Mouse (Mus musculus): ENCODE measurements around the gene Ube2ql1. TPM values are rescaled to one million over a fixed set of nuclear protein-coding genes. Genes with fewer than 3 reads are reported as not detected.

The Ube2ql1 gene
- 2.8 and 3.6 TPM in 2 replicates for polyA plus RNA-seq (2016; fragmentation: Nextera tagmentation; extraction: Ambion mirVana)

DNA sequence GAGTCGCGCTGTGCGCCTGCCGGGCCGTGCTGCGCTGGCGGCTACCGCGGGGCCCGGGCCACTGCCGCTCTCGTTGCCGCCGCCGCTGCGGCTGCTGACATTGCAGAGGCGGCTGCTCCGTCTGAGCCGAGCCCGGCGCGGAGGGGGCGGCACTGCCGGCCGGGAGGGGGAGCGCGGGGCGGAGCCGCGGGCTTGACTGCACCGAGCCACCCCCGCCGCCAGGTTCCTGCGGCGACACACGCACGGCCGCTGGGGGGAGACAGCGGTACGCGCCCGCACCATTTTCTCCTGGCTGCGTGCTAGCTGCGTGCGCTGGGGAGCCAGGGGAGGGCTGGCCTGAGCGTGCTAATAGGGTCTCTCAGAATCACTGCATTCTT lies at the start of gene Ube2ql1:
Ube2ql1 (minus strand) TSS at position 131 of the 377 bp plus-strand sequence.
- H3K27ac ChIP-seq: peak within 1 kb of the TSS; percentile 7; the same call in 1 of the 2 replicates
- H3K9me3 ChIP-seq: no peaks in the 10 kb centered on the region
- no peaks in the 10 kb centered on the region for H3K36me3 ChIP-seq
- H3K4me1 ChIP-seq: peaks cover 11% of the 10 kb centered on the region
- under 1% methylated on average over 42 of the region's 46 CpGs for WGBS
- H3K4me3 ChIP-seq: peak within 1 kb of the TSS; percentile 62
- peak within 1 kb of the TSS; percentile 98 for H3K4me2 ChIP-seq (replicated peaks)
- H3K27me3 ChIP-seq: peaks cover 64% of the 10 kb centered on the region
- ATAC-seq (ENCODE audit: insufficient number of reproducible peaks, insufficient read depth, low FRiP score, low TSS enrichment): peak; percentile 91
- peak within 1 kb of the TSS; percentile 59 for H3K9ac ChIP-seq

DNA sequence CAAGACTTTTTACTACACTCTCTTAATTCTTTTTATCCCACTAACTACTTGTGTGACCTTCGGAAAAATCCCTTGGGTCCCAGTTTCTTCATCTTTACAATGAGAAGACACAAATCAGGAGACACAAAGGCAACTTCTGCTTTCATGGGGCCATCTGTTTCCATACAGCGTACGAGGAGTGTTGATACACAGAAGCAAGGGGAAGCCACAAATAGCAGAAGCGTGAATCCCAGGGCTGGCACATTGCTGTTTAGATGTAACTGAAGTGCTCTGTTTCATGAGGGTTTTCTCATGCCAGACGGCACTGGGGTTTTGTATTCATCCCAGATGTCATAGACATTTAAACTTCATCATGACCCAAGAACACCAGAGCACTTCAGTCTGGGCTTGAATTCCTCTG lies 49.0 kb upstream of the Ube2ql1 start:
- WGBS: 73% methylated on average over 5 of the region's 5 CpGs
- H3K36me3 ChIP-seq: no peaks in the 10 kb centered on the region
- no peaks in the 10 kb centered on the region for H3K27me3 ChIP-seq
- no peak overlapping the region for H3K9ac ChIP-seq
- H3K4me2 ChIP-seq (replicated peaks): no peak overlapping the region
- H3K4me1 ChIP-seq: no peaks in the 10 kb centered on the region
- H3K27ac ChIP-seq: no peak overlapping the region
- no peak overlapping the region for H3K4me3 ChIP-seq
- H3K9me3 ChIP-seq: no peaks in the 10 kb centered on the region
- no peak for ATAC-seq (ENCODE audit: insufficient number of reproducible peaks, insufficient read depth, low FRiP score, low TSS enrichment)

DNA sequence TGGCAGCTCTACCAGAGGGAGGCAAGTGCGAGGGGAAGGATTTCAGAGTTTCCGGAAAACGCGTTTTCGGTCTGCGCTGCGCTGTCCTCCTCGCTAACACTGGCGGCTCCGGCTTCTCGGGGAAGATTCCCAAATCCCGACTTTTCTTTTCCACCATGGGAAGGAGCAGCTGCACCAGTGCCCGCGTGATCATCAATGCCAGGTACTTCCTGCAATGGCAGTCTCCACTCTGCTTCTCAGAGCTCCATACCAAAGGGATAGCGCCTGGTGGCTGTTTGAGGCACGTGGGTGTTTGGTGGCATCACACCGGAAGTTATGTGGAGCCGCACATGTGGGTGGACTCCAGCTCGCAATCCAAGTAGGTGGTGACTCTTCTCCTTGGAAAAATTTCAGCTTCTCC lies 38.5 kb upstream of the Ube2ql1 start:
- no peak for ATAC-seq (ENCODE audit: insufficient number of reproducible peaks, insufficient read depth, low FRiP score, low TSS enrichment)
- H3K4me3 ChIP-seq: no peak overlapping the region
- H3K9ac ChIP-seq: no peak overlapping the region
- no peak overlapping the region for H3K4me2 ChIP-seq (replicated peaks)
- H3K4me1 ChIP-seq: no peaks in the 10 kb centered on the region
- no peaks in the 10 kb centered on the region for H3K9me3 ChIP-seq
- no peaks in the 10 kb centered on the region for H3K36me3 ChIP-seq
- WGBS: 87% methylated on average over 19 of the region's 19 CpGs
- H3K27me3 ChIP-seq: no peaks in the 10 kb centered on the region
- no peak overlapping the region for H3K27ac ChIP-seq

DNA sequence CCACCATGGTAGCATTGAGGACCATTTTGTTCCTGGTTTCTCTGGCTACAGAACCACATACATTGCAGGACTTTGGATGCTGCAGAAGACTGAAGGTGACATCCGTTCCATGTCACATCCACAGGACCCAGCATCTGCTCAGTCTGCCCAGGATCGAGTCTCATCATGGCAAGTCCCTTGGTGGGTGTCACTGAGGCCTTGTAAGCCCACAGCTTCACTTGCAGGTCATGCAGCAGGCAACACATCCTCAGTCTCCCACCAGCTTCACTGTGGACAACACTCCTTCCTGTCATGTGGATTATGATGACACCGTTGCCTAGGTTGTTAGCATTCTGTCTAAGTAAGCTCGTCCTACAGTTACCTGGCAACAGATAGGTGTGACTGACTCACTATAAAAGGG lies 32.7 kb upstream of the Ube2ql1 start:
- Histone ChIP-seq H3K4me1 (no peaks in the 10 kb centered on the region), H3K9ac (no peak overlapping the region), H3K36me3 (no peaks in the 10 kb centered on the region), H3K9me3 (no peaks in the 10 kb centered on the region), H3K27ac (no peak overlapping the region), H3K27me3 (no peaks in the 10 kb centered on the region), H3K4me3 (no peak overlapping the region), H3K4me2 (replicated peaks) (no peak overlapping the region)
- 87% methylated on average over 4 of the region's 4 CpGs for WGBS
- ATAC-seq (ENCODE audit: insufficient number of reproducible peaks, insufficient read depth, low FRiP score, low TSS enrichment): no peak

DNA sequence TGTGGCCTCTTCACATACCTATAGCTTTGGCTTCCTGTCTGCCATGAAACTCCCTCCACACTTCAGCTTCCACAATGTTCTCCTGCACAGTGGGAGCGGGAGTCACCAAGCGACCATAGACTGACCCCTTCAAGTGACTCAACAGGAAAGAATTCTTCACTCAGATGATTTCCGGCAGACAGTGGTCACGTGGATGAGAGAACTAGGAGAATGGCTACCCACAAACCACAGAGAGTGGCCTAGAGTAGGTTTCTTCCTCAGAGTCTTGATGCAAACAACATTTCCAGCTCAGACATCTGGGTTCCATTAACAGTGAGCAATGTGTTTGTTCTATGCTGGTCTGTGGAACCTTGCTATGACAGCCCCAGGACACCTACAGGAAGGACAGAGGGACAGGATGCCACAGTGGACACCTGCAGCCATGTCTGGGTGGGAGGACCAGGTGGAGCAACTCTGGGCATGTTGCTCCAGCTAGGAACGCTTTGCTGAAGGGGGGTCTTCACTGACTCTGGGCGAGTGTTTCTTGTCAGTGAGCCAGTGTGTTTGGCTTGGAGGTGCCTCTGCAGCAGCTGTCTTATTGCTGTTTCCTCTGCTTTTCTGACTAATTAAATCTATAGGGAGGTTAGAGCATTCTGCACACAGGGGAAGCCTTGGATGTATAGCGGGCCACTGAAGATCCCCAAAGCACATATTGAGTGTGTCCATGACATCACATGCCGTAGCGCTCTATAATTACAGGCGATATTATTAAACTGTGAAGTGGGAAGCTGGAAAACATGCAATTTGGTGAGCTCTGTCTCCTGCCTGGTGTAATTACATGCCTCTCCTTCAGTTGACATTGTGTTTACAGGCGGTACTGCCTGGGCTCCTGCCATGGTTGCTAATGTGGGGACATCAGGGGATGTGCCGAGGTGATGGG lies 31.1 kb upstream of the Ube2ql1 start:
- no peaks in the 10 kb centered on the region for H3K9me3 ChIP-seq
- no peaks in the 10 kb centered on the region for H3K27me3 ChIP-seq
- H3K9ac ChIP-seq: no peak overlapping the region
- peak; percentile 22; the same call in 1 of the 2 replicates for ATAC-seq (ENCODE audit: insufficient number of reproducible peaks, insufficient read depth, low FRiP score, low TSS enrichment)
- H3K27ac ChIP-seq: no peak overlapping the region
- H3K36me3 ChIP-seq: no peaks in the 10 kb centered on the region
- 78% methylated on average over 12 of the region's 12 CpGs for whole genome bisulfite sequencing
- H3K4me2 ChIP-seq (replicated peaks): no peak overlapping the region
- H3K4me3 ChIP-seq: no peak overlapping the region
- no peaks in the 10 kb centered on the region for H3K4me1 ChIP-seq

DNA sequence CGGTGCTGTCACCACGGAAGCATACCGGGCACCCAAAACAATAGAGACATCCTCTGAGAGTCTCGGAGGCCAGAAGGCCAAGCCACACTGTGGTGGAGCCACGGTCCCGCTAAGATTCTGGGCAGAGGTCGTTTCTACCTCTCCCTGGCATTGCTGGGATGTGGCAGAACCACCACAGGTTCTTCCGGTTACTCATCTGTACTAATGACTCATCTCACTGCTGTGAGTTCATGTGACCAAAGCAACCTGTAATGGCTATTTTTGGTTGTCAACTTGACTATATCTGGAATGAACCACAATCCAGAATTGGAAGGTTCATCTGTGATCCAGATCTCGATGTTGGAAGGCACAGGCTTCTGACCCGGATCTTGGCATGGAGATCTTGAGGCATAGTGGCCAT lies 28.5 kb upstream of the Ube2ql1 start:
- Histone ChIP-seq H3K4me3 (no peak overlapping the region), H3K4me1 (no peaks in the 10 kb centered on the region), H3K9ac (no peak overlapping the region), H3K4me2 (replicated peaks) (no peak overlapping the region), H3K27ac (no peak overlapping the region), H3K27me3 (no peaks in the 10 kb centered on the region), H3K9me3 (no peaks in the 10 kb centered on the region), H3K36me3 (no peaks in the 10 kb centered on the region)
- WGBS: 88% methylated on average over 10 of the region's 10 CpGs
- no peak for ATAC-seq (ENCODE audit: insufficient number of reproducible peaks, insufficient read depth, low FRiP score, low TSS enrichment)

DNA sequence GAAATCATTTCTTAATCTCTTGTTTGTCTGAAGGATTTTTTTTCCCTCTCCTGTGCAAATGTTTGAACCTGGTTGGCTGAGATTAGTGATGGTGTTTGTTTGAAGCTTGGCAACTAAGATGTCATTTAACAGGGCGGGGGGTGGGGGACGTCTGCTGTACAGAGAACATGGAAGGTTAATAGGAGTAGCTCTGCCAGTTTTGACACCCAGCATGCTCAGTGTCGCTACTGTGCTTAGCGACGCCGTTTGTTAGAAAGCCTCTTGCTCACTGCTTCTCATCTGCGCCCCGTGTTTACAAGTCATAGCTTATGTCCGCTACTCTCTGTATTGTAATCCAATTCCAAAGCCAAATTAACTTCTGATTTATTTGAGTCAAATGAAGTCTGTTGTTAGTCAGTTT lies 25.0 kb upstream of the Ube2ql1 start:
- Histone ChIP-seq H3K9me3 (no peaks in the 10 kb centered on the region), H3K27me3 (no peaks in the 10 kb centered on the region), H3K4me1 (no peaks in the 10 kb centered on the region), H3K36me3 (no peaks in the 10 kb centered on the region), H3K4me2 (replicated peaks) (no peak overlapping the region), H3K27ac (no peak overlapping the region), H3K4me3 (no peak overlapping the region), H3K9ac (no peak overlapping the region)
- 86% methylated on average over 9 of the region's 9 CpGs for WGBS
- no peak for ATAC-seq (ENCODE audit: insufficient number of reproducible peaks, insufficient read depth, low FRiP score, low TSS enrichment)

DNA sequence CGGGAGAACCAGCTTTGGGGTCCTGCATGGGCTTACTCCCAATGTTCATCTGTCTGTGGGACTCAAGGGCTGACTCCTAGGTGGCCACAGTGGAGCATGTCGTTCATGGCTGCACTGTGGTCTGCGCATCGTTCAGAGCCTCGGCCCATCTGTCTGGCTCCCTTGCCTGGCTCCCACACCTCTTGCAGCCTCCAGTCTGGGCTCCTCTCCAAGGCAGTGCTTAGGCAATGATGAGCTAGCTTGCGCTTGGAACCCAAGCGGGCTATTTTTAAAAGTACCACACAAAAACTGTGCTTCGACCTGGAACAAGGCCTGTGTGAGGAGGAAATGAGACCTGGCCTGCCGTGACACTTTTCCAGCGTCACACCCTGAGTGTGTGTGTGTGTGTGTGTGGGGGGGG lies 21.7 kb upstream of the Ube2ql1 start:
- H3K9me3 ChIP-seq: no peaks in the 10 kb centered on the region
- H3K36me3 ChIP-seq: no peaks in the 10 kb centered on the region
- H3K27me3 ChIP-seq: no peaks in the 10 kb centered on the region
- no peak overlapping the region for H3K27ac ChIP-seq
- H3K9ac ChIP-seq: no peak overlapping the region
- no peak for ATAC-seq (ENCODE audit: insufficient number of reproducible peaks, insufficient read depth, low FRiP score, low TSS enrichment)
- no peak overlapping the region for H3K4me2 ChIP-seq (replicated peaks)
- 83% methylated on average over 10 of the region's 10 CpGs for WGBS
- H3K4me1 ChIP-seq: no peaks in the 10 kb centered on the region
- H3K4me3 ChIP-seq: no peak overlapping the region

DNA sequence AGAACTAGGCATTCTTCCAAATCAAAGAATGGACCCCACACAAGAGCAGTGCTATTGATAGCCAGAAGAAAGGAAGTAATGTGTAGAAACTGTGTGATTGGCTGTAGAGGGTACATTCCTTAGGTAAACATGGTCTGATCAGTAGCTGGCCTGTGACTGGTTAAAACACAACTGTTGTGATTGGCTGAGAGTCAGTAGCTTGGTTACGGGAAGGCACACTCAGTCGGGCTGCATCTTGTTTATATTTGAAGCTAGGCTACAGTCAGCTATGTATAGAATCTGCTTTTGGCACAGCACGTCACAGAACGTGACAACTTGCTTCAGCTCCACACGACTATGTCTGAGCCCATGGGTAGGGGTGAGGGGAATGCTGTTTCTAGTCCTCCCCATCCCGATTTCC lies 19.3 kb upstream of the Ube2ql1 start:
- ATAC-seq (ENCODE audit: insufficient number of reproducible peaks, insufficient read depth, low FRiP score, low TSS enrichment): no peak
- Histone ChIP-seq H3K4me1 (no peaks in the 10 kb centered on the region), H3K27ac (no peak overlapping the region), H3K4me2 (replicated peaks) (no peak overlapping the region), H3K4me3 (no peak overlapping the region), H3K9me3 (no peaks in the 10 kb centered on the region), H3K9ac (no peak overlapping the region), H3K27me3 (no peaks in the 10 kb centered on the region), H3K36me3 (no peaks in the 10 kb centered on the region)
- WGBS: 71% methylated on average over 6 of the region's 6 CpGs

DNA sequence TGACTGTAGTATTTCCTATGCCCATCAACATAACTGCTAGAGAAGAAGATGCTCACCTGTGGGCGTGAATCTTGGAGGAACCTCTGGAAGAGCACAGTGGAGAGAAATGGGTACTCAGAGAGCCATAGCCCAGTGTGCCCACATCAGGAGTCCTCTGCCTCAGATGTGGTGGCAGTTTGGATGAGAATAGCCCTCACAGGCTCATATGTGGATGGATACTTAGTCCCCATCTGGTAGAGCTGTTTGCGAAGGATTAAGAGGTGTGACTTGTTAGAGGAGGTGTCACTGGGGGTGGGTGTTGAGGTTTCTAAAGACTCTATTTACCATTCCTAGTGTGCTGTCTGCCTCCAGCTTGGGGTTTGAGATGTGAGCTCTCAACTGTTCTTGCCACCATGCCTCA lies 13.2 kb upstream of the Ube2ql1 start:
- no peak overlapping the region for H3K4me2 ChIP-seq (replicated peaks)
- H3K27ac ChIP-seq: no peak overlapping the region
- WGBS: 78% methylated on average over 2 of the region's 2 CpGs
- no peaks in the 10 kb centered on the region for H3K9me3 ChIP-seq
- H3K4me3 ChIP-seq: no peak overlapping the region
- no peaks in the 10 kb centered on the region; the same call in 1 of the 2 replicates for H3K27me3 ChIP-seq
- H3K4me1 ChIP-seq: no peaks in the 10 kb centered on the region
- no peaks in the 10 kb centered on the region for H3K36me3 ChIP-seq
- ATAC-seq (ENCODE audit: insufficient number of reproducible peaks, insufficient read depth, low FRiP score, low TSS enrichment): no peak
- H3K9ac ChIP-seq: no peak overlapping the region

DNA sequence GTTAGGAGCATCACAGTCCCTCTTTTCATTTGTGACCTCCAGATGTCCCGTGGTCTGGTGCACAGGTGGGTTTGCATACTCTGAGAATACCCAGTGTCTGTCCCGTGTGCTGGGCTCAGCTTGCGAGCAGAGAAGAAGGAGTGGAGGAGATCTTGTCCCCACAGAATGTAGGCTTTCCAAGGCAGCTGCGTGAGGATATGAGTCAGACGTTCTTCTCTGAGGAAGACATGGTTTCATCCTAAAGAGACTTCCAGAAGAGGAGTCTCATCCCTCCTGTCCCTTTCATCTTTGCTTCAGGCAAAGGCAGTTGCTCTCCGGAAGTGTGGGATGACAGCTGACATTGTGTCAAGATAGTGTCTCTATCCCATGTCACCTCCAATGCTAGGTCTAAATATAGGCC lies 11.8 kb upstream of the Ube2ql1 start:
- WGBS: 86% methylated on average over 6 of the region's 6 CpGs
- no peaks in the 10 kb centered on the region for H3K4me1 ChIP-seq
- H3K9me3 ChIP-seq: no peaks in the 10 kb centered on the region
- H3K27ac ChIP-seq: no peak overlapping the region
- H3K9ac ChIP-seq: no peak overlapping the region
- H3K36me3 ChIP-seq: no peaks in the 10 kb centered on the region
- no peaks in the 10 kb centered on the region; the same call in 1 of the 2 replicates for H3K27me3 ChIP-seq
- no peak overlapping the region for H3K4me2 ChIP-seq (replicated peaks)
- no peak overlapping the region for H3K4me3 ChIP-seq
- ATAC-seq (ENCODE audit: insufficient number of reproducible peaks, insufficient read depth, low FRiP score, low TSS enrichment): no peak

DNA sequence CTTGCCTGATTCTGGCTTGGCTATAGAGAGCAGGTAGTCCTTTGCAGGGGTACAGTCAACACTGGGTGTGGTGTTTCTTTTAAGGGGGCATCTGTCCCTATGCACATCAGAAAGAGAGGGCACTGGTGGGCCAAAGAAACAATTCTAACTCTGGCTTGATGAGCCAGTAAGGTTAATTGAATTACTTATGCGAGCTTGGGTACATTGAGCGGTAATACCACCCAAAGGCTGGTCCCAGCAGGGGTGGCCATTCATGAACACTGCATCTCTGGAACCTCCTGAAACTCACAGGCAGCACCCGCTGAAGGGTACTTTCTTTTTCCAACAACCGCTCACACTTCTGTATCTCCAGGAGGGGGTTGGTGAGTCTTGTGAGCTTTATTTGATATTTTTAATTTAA lies 9.1 kb upstream of the Ube2ql1 start:
- Histone ChIP-seq H3K4me3 (no peak overlapping the region), H3K4me2 (replicated peaks) (no peak overlapping the region), H3K9me3 (no peaks in the 10 kb centered on the region), H3K27me3 (no peaks in the 10 kb centered on the region; the same call in 1 of the 2 replicates), H3K27ac (no peak overlapping the region), H3K36me3 (no peaks in the 10 kb centered on the region), H3K4me1 (no peaks in the 10 kb centered on the region), H3K9ac (no peak overlapping the region)
- ATAC-seq (ENCODE audit: insufficient number of reproducible peaks, insufficient read depth, low FRiP score, low TSS enrichment): no peak
- 58% methylated on average over 4 of the region's 4 CpGs for WGBS
